Mouse (Mus musculus) megakaryocyte progenitor cell, adult 5-6 weeks (primary cell): ENCODE measurements around the gene Selenop. TPM values are rescaled to one million over a fixed set of nuclear protein-coding genes. Genes with fewer than 3 reads are reported as not detected.
"Not testable (repeated sequence)": the region's sequence is repeated elsewhere in the genome, so short reads cannot be mapped to it uniquely, and the experiment has no call there.

Experiments
- ATAC-seq: replicated peaks from 2 replicates; pipeline ENCODE4 v1.8.0; 2016; ENCODE audit warnings: mild to moderate bottlenecking, moderate TSS enrichment, inconsistent platforms; ENCODE audit not compliant: poor library complexity
- total RNA-seq, 2 experiments: library from RNA; stranded (forward) in 1 of 2; stranded (reverse) in 1 of 2; fragments of 157-497, 149-512 nt in 1 of 2; fragments of 200-1000 nt in 1 of 2; gene quantifications; 2 replicates each; pipeline versions ENCODE4 v1.2.3 to v1.2.4; 2015 to 2017

The Selenop gene
- total RNA-seq (2015) (106 and 110 TPM in 2 replicates), total RNA-seq (2017) (55.3 and 56.5 TPM in 2 replicates)

DNA sequence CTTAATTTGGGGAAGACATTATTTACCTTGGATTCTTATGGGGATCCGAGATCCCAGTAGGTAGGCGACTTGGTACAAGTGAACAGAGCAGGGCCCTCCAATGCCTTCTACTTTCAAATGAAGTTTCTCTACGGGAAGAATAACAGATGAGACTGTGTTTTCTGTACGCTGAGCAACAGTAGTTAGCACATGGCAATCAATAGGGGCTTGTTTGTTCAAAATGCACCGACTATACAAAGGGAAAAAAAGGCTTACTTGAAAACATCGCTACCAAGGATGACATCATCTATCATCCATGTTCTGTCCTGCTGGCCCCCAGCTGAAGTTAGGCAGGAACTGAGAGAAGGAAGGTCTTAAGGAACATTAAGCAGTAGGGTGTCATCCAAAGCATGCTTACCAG, at the start of gene Selenop:
Selenop (plus strand) TSS at position 301 of the 400 bp plus-strand sequence.
- ATAC-seq = no peak

DNA sequence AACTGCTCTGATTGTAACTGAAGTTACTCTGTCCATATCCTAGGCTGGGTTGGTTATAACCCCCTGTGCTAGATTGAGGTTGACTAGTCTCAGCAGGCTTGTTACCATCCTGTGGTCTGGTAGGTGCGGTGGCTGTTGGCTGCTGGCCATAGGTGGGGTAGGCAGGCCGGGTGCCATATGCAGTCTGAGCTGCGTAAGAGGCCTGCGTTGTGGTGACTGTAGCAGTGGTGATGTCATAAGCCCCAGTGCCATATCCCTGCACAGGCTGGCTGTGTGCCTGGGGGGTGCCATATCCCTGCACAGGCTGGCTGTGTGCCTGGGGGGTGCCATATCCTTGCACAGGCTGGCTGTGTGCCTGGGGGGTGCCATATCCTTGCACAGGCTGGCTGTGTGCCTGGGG, 49.7 kb upstream of the Selenop start:
- ATAC-seq = peak; percentile 50; the same call in 1 of the 2 replicates

GRCm38 (mm10) chr15:3222803-3223437, 45.4 kb upstream of the Selenop start:
- ATAC-seq = no peak

DNA sequence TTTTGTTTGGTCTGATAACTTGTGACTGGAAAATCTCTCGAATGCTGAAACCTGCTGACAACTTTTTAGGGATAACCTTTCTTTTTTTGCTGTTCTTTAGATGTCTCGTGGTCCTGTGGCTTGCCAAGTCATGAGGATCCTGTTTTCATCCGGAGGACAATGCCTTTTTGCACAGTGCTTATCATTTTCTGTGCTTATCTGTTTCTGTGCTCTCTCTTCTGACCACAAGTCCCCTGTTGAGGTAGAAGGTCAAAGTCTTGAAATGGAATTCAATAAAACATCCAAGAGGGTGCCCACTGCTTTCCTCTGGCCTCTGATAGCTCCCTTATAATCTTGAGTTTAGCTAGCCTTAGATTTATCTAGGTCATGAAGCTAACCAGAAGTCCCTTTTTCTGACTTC, 41.8 kb upstream of the Selenop start:
- ATAC-seq = no peak

- ATAC-seq = peak; percentile 56; the same call in 1 of the 2 replicates
Measured at GRCm38 (mm10) chr15:3228185-3228584, 40.2 kb upstream of the Selenop start.

DNA sequence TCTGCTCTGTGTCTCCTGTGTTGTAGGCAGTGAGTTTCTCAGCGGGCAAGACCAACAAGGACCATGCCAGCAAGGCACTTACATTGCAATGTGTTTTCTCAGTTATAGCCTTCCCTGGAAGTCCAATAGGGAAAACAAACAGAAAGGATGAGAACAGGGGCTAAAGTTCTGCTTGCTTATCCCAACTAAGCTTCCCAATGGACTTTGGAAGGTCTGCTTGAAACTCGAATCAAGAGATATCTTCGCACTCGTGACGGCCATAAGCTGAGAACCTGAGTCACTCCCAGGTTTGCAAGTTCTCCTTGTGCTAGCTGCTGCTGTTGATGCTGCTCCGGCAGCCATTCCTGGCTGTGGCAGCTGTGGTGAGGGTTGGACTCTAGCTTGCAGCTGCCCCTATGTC, 39.4 kb upstream of the Selenop start:
- ATAC-seq = no peak

- ATAC-seq = peak; percentile 52
Measured at GRCm38 (mm10) chr15:3231004-3231403, 37.3 kb upstream of the Selenop start.

GRCm38 (mm10) chr15:3232168-3232835, 36.0 kb upstream of the Selenop start:
- no peak for ATAC-seq

- peak; percentile 96 for ATAC-seq
Measured at GRCm38 (mm10) chr15:3233837-3234551, 34.4 kb upstream of the Selenop start.

- ATAC-seq = no peak
Measured at GRCm38 (mm10) chr15:3236338-3236737, 32.0 kb upstream of the Selenop start.

- ATAC-seq = no peak
Measured at GRCm38 (mm10) chr15:3237963-3238362, 30.4 kb upstream of the Selenop start.

GRCm38 (mm10) chr15:3245036-3245435, 23.3 kb upstream of the Selenop start:
- not testable (repeated sequence) for ATAC-seq

DNA sequence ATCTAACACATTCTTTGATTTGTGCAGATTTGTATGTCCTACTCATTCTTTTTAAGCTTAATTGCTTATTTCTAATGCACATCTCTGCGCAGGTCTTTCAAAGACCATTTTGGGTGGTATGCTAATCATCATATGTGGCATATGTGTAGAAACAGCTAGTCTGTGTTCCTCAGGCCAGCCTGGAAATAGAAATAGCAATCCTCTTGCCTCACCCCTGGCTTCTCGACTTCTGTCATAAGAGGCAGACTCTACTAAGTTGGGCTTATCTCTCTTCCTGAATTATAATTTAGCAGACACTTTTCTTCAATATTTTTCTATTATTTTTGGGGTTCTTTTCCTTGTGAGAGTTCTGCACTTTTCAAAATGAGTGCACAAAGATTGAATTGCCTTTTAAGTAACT, 17.7 kb upstream of the Selenop start:
- no peak for ATAC-seq

DNA sequence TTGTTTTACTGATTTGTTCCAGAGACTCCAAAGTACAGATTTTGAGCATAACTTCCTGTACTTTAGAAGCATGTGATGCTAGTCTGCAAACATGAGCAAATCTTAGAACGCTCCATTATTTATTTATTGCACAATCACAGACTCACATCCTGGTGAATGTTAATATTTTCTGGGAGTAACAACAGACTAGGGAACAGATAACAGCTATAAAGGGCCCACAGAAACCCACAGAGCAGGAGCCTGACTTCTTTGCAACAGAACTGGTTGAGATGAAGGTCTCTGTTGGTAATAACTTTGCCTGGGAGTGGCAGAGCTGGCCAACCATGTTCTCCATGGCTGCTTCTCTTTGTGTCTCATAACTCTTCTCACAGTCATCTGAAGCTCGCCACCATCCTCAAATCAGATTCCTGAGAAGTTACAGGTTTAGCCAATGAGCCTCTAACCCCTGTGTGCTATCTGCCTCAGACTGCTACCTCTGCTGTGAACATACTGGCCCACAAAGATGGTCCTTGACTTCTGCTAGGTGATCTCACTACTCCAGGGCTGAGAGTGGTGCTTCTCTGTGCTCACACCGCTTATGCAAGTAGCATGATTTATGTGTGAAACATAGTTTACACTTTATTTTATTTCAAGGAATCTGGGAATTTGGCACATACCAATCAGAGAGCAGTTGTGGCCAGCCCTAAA, 17.2 kb upstream of the Selenop start:
- ATAC-seq = no peak

- ATAC-seq = no peak
Measured at GRCm38 (mm10) chr15:3251718-3252067, 16.7 kb upstream of the Selenop start.

DNA sequence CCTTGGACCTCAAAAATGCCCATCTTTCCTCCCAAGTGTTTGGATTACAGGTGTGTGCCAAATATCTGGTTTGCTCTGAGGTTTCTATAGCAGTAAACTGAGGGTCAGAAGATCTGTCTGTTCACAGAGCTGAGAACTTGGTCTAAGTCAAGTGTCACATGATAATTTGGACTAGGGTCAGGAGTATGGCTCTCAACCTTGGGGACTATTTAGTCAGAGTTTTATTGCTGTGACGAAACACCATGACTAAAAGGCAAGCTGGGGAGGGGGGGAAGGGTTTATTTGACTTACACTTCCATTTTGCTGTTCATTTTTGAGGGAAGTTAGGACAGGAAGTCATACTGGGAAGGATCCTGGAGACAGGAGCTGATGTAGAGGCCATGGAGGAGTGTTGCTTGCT, 9.3 kb upstream of the Selenop start:
- no peak for ATAC-seq

GRCm38 (mm10) chr15:3260309-3260708, 8.0 kb upstream of the Selenop start:
- no peak for ATAC-seq

DNA sequence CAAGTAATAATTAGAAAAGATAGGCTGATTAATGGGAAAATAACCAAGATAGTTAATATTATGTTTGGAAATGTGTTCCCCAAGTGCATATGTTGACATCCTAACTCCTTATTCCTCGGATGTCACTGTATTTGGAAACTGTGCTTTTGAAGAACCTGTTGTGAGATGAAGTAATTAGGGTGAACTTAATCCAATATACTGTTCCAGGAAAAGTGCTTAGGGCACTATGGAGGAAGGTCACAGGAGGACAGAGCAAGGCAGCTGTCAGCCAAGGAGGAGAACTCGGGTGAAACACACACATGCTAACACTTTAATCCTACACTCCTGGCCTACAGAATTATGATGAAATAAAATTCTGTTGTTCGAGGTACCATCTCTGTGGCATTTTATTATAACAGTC, 5.5 kb upstream of the Selenop start:
- no peak for ATAC-seq

DNA sequence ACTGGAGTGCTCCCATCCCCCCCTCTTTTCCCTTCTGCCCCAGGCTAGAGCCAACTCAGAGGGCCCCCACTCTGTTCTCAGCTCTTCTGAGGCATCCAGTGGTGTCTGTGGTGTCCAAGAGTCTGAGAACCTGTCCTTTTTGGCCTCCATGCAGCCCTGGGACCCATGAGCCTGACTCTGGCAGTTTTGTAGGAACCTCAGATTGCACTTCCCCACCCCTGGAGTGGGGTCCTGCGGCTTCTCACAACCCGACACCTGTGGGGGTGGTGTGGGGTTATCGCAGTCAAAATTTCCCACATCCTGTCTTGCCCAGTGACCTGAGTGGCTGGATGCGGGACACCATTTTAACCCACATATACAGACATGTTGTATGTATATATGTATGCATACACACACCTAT, 4.1 kb upstream of the Selenop start:
- ATAC-seq = peak; percentile 59

- ATAC-seq = peak; percentile 50
Measured at GRCm38 (mm10) chr15:3264828-3265227, 3.5 kb upstream of the Selenop start.

DNA sequence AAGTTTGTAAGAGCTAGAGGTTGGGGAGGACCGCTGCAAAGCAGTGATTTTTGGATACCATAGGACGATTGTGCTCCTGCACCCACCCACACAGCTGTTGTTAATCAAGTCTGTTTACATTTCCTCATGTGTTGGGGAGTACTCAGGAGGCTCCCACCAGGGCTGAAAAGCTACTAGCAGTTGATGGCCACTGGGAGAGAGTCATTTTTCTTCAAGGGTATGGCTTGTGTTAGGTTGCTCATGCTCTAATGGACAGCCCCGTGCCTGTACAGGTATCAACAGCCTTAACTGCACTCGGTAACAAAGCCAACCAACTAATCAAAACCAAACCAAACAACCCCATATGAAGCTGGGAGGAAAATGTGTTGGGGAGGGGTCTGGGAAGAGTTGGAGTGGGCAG, 1.1 kb downstream of the Selenop start:
- no peak for ATAC-seq
